Mouse (Mus musculus) stomach, embryonic 16.5 days (tissue): ENCODE data around the gene Pnrc2. TPM values are rescaled to one million over a fixed set of nuclear protein-coding genes. Genes with fewer than 3 reads are reported as not detected.

ENCODE experiments used
- ATAC-seq: fragments of 200-750 bp; cut with Nextera tagmentation; 2 replicates; pipeline ENCODE4 v1.8.0; 2017; ENCODE audit warnings: moderate number of reproducible peaks, moderate TSS enrichment; ENCODE audit not compliant: insufficient read depth, low FRiP score
- H3K27ac ChIP-seq: fragments of 300-500 bp; sonication (generic); 2 replicates; pipeline ENCODE4 v1.5.1; 2014; ENCODE audit warnings: low read length
- H3K27me3 ChIP-seq: fragments of 300-500 bp; sonication (generic); 2 replicates; pipeline ENCODE4 v1.6.1; 2014; ENCODE audit warnings: low read length, control low read depth, mixed read lengths; ENCODE audit not compliant: control insufficient read depth, insufficient read depth
- H3K36me3 ChIP-seq: fragments of 300-500 bp; sonication (generic); 2 replicates; pipeline ENCODE4 v1.6.1; 2014; ENCODE audit warnings: low read length; ENCODE audit not compliant: control insufficient read depth, insufficient read depth
- H3K4me1 ChIP-seq: fragments of 300-500 bp; sonication (generic); 2 replicates; pipeline ENCODE4 v1.6.1; 2014; ENCODE audit warnings: low read length, control low read depth, mixed read lengths; ENCODE audit not compliant: control insufficient read depth, insufficient read depth
- H3K4me2 ChIP-seq: fragments of 300-500 bp; sonication (generic); 2 replicates; pipeline ENCODE4 v1.6.1; 2014; ENCODE audit warnings: low read depth, low read length, mixed read lengths
- H3K4me3 ChIP-seq: fragments of 300-500 bp; sonication (generic); replicated peaks from 2 replicates; pipeline ENCODE4 v1.5.1; 2014; ENCODE audit warnings: mild to moderate bottlenecking, low read length
- H3K9ac ChIP-seq: fragments of 300-500 bp; sonication (generic); 2 replicates; pipeline ENCODE4 v1.6.1; 2014; ENCODE audit warnings: low read length
- H3K9me3 ChIP-seq: fragments of 300-500 bp; sonication (generic); replicated peaks from 2 replicates; pipeline ENCODE4 v1.6.1; 2016; ENCODE audit warnings: low read length, control low read depth; ENCODE audit not compliant: control insufficient read depth
- WGBS: fragments of 180-500 bp; shearing (Covaris S2); extraction: QIAGEN DNeasy Blood & Tissue Kit; methylation state at CpG from one replicate; pipeline ENCODE4 v1.1.7; 2014; 5-methylcytosine and 5-hydroxymethylcytosine counted together
- polyA plus RNA-seq: library from polyadenylated mRNA; unstranded; fragments of >200 nt; fragmentation: Nextera tagmentation; extraction: Ambion mirVana; gene quantifications from 2 replicates; pipeline ENCODE4 v1.2.1, GENCODE M21; 2015

Gene Pnrc2
- polyA plus RNA-seq, 1 experiment from 2014 or later: 168 TPM

DNA sequence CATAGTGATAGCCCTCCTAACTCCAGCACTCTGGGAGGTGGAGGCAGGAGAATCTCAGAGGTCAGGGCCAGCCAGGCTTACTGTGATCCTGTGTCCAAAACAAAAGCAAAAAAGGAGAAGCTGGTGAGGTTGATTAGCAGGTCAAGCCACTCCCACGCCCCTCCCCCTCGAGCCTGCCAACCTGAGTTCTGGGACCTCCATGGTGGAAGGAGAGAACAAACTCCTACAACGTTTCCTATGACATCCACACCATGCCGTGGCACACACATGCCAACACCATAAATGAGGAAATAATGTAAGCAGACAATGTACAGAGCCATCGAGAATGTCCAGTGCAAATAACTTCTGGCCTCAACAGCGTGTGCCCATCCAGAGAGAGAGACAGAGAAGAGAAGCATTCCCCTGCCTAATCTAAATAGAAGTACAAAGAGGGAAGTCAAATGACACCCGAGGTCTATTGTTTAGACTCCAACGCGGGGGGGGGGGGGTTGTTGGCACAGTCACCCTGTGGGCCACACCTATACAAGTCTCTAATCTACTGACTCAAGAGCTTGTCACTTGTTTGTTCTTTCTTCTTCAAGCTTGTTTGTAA, 2.4 kb upstream of the Pnrc2 start:
- WGBS: 3% methylated on average over 9 of the region's 9 CpGs
- peak overlapping the region; percentile 34 for H3K4me3 ChIP-seq
- peak overlapping the region; percentile 58 for H3K4me2 ChIP-seq
- H3K27ac ChIP-seq: peak overlapping the region; percentile 100
- H3K27me3 ChIP-seq: no peaks in the 10 kb centered on the region
- ATAC-seq: peak; percentile 6; the same call in 1 of the 2 replicates
- H3K9ac ChIP-seq: peak overlapping the region; percentile 63
- H3K9me3 ChIP-seq: no peaks in the 10 kb centered on the region
- H3K4me1 ChIP-seq: peaks cover 41% of the 10 kb centered on the region
- peaks cover 7% of the 10 kb centered on the region; the same call in 1 of the 2 replicates for H3K36me3 ChIP-seq

DNA sequence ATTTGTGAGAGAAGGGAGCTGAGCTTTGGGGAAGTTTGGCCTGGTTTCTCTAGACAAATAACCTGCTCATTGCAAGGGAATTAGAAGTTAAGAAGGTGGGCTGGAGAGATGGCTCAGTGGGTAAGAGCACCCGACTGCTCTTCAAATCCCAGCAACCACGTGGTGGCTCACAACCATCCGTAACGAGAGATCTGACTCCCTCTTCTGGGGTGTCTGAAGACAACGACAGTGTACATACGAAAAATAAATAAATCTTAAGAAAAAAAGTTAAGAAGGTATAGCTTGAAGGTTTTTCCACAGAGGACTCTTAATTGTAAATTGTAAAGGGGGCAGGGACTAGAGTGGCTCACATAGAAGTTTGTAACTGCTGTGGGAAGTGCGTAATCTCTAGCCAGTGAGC, 1.9 kb upstream of the Pnrc2 start:
- Histone ChIP-seq H3K27ac (peak overlapping the region; percentile 100), H3K4me1 (peaks cover 42% of the 10 kb centered on the region), H3K9ac (peak overlapping the region; percentile 63; the same call in 1 of the 2 replicates), H3K27me3 (no peaks in the 10 kb centered on the region), H3K4me3 (no peak overlapping the region), H3K36me3 (peaks cover 7% of the 10 kb centered on the region; the same call in 1 of the 2 replicates), H3K9me3 (no peaks in the 10 kb centered on the region), H3K4me2 (peak overlapping the region; percentile 58; the same call in 1 of the 2 replicates)
- 30% methylated on average over 7 of the region's 7 CpGs for WGBS
- no peak for ATAC-seq

DNA sequence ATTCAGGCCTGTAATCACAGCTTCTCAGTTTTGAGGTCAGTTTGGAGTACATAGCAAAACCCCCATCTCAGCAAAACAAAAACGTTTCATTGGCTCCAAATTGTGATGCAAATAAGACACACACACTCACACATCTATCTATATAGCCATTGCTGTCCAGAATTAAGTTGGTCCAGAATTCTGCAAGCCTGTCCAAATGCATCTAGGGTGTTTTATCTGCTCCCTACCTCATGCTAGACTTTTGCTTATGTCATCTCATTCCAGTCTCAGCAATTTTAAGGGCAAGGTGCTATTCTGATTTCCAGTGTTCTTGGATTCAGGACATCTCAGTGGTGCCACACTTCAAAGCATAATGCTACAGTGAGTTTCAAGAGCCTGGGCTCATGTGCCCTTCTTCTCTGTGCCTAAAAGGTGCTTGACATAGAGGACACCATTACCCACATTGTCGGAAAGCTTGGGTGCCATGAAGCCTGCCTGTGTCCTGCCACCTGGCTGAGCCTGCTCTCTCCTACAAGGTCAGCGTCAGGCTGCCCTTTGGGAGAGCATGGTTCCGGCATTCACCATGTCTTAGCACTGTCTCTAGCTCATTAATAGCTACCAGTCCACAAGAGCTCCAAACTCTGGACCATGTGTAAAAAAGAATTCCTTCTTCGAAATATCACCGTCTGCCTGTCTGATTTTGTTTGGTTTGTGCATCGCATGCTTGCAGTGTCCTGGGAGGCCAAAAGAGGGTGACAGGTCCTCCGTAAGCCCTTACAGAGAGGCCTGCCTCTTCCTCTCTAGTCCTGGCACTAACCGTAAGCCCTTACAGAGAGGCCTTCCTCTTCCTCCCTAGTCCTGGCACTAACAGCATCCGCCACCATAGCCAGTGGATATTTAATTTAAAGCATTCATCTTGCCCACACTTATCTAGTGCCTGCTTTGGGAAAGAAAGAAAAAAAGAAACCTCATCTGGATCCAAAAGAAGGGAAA, 1.2 kb upstream of the Pnrc2 start:
- 77% methylated on average over 10 of the region's 10 CpGs for WGBS
- Histone ChIP-seq H3K9ac (peak overlapping the region; percentile 87), H3K27ac (peak overlapping the region; percentile 100), H3K4me2 (peak overlapping the region; percentile 80), H3K4me1 (peaks cover 45% of the 10 kb centered on the region), H3K27me3 (no peaks in the 10 kb centered on the region), H3K36me3 (peaks cover 7% of the 10 kb centered on the region; the same call in 1 of the 2 replicates), H3K4me3 (peak overlapping the region; percentile 60; the same call in 1 of the 2 replicates), H3K9me3 (no peaks in the 10 kb centered on the region)
- no peak for ATAC-seq

DNA sequence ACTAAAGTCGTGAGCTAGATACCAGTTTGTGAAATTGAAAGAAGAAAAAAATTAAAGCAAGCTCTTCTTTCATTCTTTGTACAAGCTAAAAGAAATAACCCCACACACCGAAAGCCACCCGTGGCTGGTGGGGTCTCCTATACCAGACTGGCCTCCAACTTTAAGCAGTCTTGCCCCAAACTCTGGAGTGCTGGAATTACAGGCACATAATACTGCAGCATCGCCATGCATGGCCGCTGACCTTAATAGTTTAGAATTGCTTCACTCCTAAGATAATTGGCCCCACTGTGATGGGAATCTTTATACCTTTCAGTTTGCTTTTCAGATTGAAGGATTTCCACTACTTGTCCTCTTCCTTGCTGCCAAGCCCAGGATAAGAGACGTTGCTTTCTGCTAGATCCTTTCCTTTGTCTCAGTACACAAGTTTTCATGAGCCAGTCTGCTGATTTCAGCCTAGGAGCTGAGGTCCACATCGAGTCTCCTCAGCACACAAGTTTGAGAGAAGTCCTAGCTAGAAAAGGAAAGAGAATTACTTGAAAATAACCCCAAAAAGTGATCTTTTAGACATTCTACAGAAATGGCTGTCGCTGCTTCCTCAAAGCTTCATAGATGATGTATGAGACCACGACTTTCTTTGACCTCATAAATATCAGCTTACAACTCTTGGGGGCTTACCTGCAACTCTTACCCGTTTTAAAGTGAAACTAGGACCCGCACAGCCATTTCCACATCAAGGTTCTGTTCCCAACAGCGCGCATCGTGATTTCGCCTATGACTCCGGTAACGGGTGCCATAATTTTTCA, 860 bp downstream of the Pnrc2 start:
- peak overlapping the region; percentile 78 for H3K9ac ChIP-seq
- no peaks in the 10 kb centered on the region for H3K9me3 ChIP-seq
- H3K4me2 ChIP-seq: peak overlapping the region; percentile 70
- no peaks in the 10 kb centered on the region for H3K27me3 ChIP-seq
- H3K4me1 ChIP-seq: peaks cover 47% of the 10 kb centered on the region
- whole genome bisulfite sequencing: 5% methylated on average over 17 of the region's 17 CpGs
- H3K27ac ChIP-seq: peak overlapping the region; percentile 100
- peak overlapping the region; percentile 60 for H3K4me3 ChIP-seq
- H3K36me3 ChIP-seq: peaks cover 7% of the 10 kb centered on the region; the same call in 1 of the 2 replicates
- no peak for ATAC-seq

DNA sequence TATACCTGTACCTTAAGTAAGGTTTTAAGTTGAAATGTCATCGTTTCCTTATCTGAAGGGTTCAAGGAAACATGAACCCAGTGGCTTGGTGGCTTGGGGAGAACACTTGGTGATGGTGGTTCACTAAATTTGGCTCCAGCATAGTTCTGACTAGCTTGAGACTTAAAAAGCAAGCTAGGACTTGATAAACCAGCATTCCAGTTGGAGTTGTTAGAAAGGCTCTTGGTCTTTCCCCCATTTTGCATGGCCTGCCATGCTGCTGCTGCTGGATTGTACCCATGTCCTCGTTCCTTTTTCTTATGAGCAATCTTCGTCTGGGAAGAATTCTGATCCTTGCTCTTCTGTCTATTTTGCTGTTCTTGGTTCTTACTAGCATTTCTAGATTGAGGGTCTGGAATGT, 1.6 kb downstream of the Pnrc2 start:
- WGBS: 34% methylated on average over 3 of the region's 3 CpGs
- Histone ChIP-seq H3K4me1 (peaks cover 46% of the 10 kb centered on the region), H3K27ac (peak overlapping the region; percentile 64), H3K36me3 (peaks cover 7% of the 10 kb centered on the region; the same call in 1 of the 2 replicates), H3K9ac (peak overlapping the region; percentile 78), H3K9me3 (no peaks in the 10 kb centered on the region), H3K4me2 (peak overlapping the region; percentile 70), H3K4me3 (peak overlapping the region; percentile 60), H3K27me3 (no peaks in the 10 kb centered on the region)
- ATAC-seq: no peak

DNA sequence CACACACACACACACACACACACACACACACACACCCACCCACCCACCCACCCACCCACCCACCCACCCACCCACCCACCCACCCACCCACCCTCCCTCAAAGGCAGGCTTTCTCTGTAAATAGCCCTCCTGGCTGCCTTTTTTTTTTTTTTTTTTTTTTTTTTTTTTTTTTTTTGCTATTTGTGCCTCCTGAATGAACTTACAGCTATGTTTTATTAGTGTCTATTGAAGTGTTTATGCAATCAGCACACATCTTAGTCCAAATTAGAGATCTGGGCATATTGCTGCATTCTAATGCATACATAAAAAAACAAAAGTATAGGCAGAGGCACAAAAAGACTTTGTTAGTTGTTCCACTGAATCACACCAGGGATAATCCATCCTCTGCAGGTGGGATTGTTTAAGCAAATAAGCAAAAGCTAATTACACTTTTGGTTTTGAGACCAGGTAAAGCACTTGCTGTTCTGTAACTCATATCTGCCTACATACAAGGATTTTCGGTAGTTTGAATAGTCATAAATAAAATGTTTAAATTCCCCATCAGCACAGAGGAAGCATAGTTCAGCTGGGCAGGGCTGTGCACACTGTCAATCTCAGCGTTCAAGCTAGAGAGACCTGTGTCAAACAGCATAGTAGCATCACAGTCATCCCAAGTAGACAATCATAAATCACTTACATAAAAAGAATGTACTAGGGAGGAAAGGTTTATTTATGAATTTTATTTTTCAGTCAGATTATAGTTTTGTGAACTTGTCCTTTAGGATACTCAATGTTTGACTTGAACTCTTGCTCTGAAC, 3.2 kb downstream of the Pnrc2 start:
- Histone ChIP-seq H3K4me3 (no peak overlapping the region), H3K27ac (no peak overlapping the region), H3K4me2 (peak overlapping the region; percentile 25), H3K9me3 (no peaks in the 10 kb centered on the region), H3K36me3 (peaks cover 11% of the 10 kb centered on the region; the same call in 1 of the 2 replicates), H3K27me3 (no peaks in the 10 kb centered on the region), H3K9ac (no peak overlapping the region), H3K4me1 (peaks cover 32% of the 10 kb centered on the region)
- no peak for ATAC-seq
- 25% methylated on average over 2 of the region's 2 CpGs for WGBS

DNA sequence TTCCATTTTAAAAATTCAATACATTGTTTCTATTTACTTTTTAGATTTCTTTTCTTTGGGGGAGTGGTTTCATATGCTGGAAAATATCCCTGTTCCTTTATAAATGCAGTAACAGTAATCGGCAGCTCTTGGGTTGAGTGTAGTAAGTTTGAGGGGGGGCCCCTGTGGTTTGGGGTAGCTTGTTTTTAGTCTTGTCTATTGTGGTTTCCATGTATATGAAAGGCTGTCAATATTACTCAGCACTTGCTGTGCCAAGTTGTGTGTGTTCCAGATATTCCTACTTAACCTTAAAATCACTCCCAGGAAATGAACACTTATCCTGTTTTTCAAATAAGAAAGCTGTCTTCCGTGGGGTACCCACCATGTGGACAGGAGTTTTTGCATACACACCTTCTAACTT, 4.7 kb downstream of the Pnrc2 start:
- H3K27ac ChIP-seq: peak overlapping the region; percentile 25; the same call in 1 of the 2 replicates
- H3K9ac ChIP-seq: no peak overlapping the region
- H3K4me2 ChIP-seq: no peak overlapping the region
- 43% methylated on average over 2 of the region's 2 CpGs for WGBS
- peaks cover 18% of the 10 kb centered on the region for H3K4me1 ChIP-seq
- ATAC-seq: no peak
- no peaks in the 10 kb centered on the region for H3K27me3 ChIP-seq
- H3K4me3 ChIP-seq: no peak overlapping the region
- no peaks in the 10 kb centered on the region for H3K9me3 ChIP-seq
- peaks cover 11% of the 10 kb centered on the region; the same call in 1 of the 2 replicates for H3K36me3 ChIP-seq

DNA sequence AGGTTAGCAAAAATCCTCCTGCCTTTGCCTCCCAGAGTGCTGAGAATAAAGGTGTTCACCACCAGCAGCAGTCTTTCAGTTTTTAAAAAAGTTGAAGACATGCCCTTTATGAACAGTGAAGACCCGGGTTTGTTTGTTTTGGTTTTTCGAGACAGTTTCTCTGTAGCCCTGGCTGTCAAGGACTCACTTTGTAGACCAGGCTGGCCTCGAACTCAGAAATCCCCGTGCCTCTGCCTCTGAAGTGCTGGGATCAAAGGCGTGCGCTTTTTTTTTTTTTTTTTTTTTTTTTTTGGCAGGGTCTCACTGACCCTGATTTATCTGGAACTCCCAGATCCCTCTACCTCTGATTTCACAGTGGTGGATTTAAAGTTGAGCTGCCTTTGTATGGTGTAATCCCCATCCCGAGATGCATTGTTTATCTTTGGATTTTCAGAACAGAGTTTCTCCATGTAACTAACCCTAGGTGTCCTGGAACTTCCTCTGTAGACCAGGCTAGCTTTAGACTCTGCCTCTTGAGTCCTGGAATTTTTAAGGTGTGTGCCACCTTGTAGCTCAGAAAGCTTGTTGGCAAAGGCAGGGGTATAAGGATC, 16.0 kb downstream of the Pnrc2 start:
- peak overlapping the region; percentile 73 for H3K4me2 ChIP-seq
- peak overlapping the region; percentile 97 for H3K4me3 ChIP-seq
- ATAC-seq: no peak
- no peak overlapping the region for H3K27ac ChIP-seq
- no peaks in the 10 kb centered on the region for H3K27me3 ChIP-seq
- 2% methylated on average over 7 of the region's 7 CpGs for WGBS
- no peaks in the 10 kb centered on the region for H3K9me3 ChIP-seq
- peaks cover 28% of the 10 kb centered on the region for H3K4me1 ChIP-seq
- H3K36me3 ChIP-seq: 0 out of 2 replicates have a peak, but pooled peaks cover 6% of the 10 kb centered on the region
- H3K9ac ChIP-seq: peak overlapping the region; percentile 70
